Mouse (Mus musculus) liver, embryonic 14.5 days (tissue): ENCODE results near the gene Ubxn2a. TPM values are rescaled to one million over a fixed set of nuclear protein-coding genes. Genes with fewer than 3 reads are reported as not detected.

Experiments used
- ATAC-seq: fragments of 200-750 bp; cut with Nextera tagmentation; 2 replicates; pipeline ENCODE4 v1.8.0; 2017; ENCODE audit warnings: moderate number of reproducible peaks, mild to moderate bottlenecking, moderate library complexity; ENCODE audit not compliant: insufficient read depth
- DNase-seq, 3 experiments: peaks; one replicate each; pipeline ENCODE4 v3.0.0-alpha.2; 2012 to 2013; ENCODE audit warnings: low read depth in 3 of 3, low spot score in 3 of 3
- H3K27ac ChIP-seq: fragments of 300-500 bp; sonication (generic); 2 replicates; pipeline ENCODE4 v1.5.1; 2014; ENCODE audit warnings: moderate library complexity, mild to moderate bottlenecking, control low read depth, inconsistent platforms
- H3K27me3 ChIP-seq: fragments of 300-500 bp; sonication (generic); 2 replicates; pipeline ENCODE4 v1.6.1; 2014; ENCODE audit warnings: mild to moderate bottlenecking, low read length, moderate library complexity; ENCODE audit not compliant: control insufficient read depth, insufficient read depth
- H3K36me3 ChIP-seq: fragments of 300-500 bp; sonication (generic); replicated peaks from 2 replicates; pipeline ENCODE4 v1.6.1; 2014; ENCODE audit warnings: low read depth; ENCODE audit not compliant: control insufficient read depth, insufficient read depth
- H3K4me1 ChIP-seq, 2 experiments: fragments of 200-500 bp in 1 of 2; fragments of 300-500 bp in 1 of 2; sonication (generic) in 1 of 2; replicated peaks; 2 replicates each; pipeline ENCODE4 v1.6.1; 2012 to 2014; ENCODE audit warnings: antibody characterized with exemption in 1 of 2, inconsistent platforms in 1 of 2, low read length in 1 of 2; ENCODE audit not compliant: control insufficient read depth in 2 of 2, insufficient read depth in 2 of 2
- H3K4me2 ChIP-seq: fragments of 300-500 bp; sonication (generic); 2 replicates; pipeline ENCODE4 v1.6.1; 2014; ENCODE audit warnings: low read depth, mild to moderate bottlenecking, control low read depth, moderate library complexity
- H3K4me3 ChIP-seq, 2 experiments: fragments of 200-500 bp in 1 of 2; fragments of 300-500 bp in 1 of 2; sonication (generic) in 1 of 2; 2 replicates each; pipeline ENCODE4 v1.5.1; 2012 to 2014; ENCODE audit warnings: low read depth in 2 of 2, low read length in 2 of 2, mild to moderate bottlenecking in 2 of 2, control low read depth in 1 of 2, inconsistent platforms in 1 of 2, moderate library complexity in 1 of 2; ENCODE audit not compliant: insufficient read depth in 1 of 2
- H3K9ac ChIP-seq: fragments of 300-500 bp; sonication (generic); replicated peaks from 2 replicates; pipeline ENCODE4 v1.6.1; 2014; ENCODE audit warnings: mild to moderate bottlenecking, control low read depth, moderate library complexity
- H3K9me3 ChIP-seq: fragments of 300-500 bp; sonication (generic); 2 replicates; pipeline ENCODE4 v1.6.1; 2016; ENCODE audit warnings: low read length, mixed read lengths; ENCODE audit not compliant: control insufficient read depth
- CTCF ChIP-seq: IDR thresholded peaks from 2 replicates; pipeline ENCODE4 v1.5.1; 2016; ENCODE audit warnings: antibody characterized with exemption, low read depth, control low read depth
- EP300 ChIP-seq: IDR thresholded peaks from 2 replicates; pipeline ENCODE4 v1.6.1; 2016; ENCODE audit warnings: antibody characterized with exemption, low read depth
- WGBS: fragments of 180-500 bp; shearing (Covaris S2); extraction: QIAGEN DNeasy Blood & Tissue Kit; methylation state at CpG from one replicate; pipeline ENCODE4 v1.1.7; 2014; ENCODE audit not compliant: insufficient replicate concordance; 5-methylcytosine and 5-hydroxymethylcytosine counted together
- polyA plus RNA-seq, 2 experiments: library from polyadenylated mRNA; depleted of rRNA in 1 of 2; stranded (reverse) in 1 of 2; unstranded in 1 of 2; fragments of >200 nt; fragmentation: Nextera tagmentation in 1 of 2; extraction: Ambion mirVana in 1 of 2; gene quantifications; 2 replicates each; pipeline versions ENCODE4 v1.2.1 to v1.2.3; 2012 to 2014

Ubxn2a gene
- polyA plus RNA-seq, 2 experiments = 7.4 to 23.0 TPM

DNA sequence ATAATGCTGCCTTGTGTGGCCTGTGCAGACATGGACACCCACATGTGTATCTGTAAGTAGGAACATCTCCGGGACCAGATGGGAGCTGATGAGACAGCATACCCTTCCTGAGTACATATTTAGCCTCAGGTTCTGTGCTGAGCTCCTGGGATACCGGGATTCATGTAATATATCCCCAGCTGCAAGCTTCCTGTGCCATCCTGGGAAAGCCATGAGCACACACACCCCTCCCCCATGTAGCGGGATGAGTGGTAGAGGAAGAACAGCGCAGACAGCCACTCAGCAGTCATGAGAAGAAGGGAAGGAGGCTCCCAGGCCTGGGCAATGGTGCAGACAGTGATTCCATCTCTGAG, 43.2 kb downstream of the Ubxn2a start:
- Histone ChIP-seq H3K4me1 (peaks cover 0 to 2% of the 10 kb centered on the region in 2 experiments; a peak in 1 of 4 replicates), H3K9me3 (no peaks in the 10 kb centered on the region), H3K4me3 (no peak overlapping the region), H3K27me3 (no peaks in the 10 kb centered on the region), H3K4me2 (no peak overlapping the region), H3K36me3 (peaks cover 89% of the 10 kb centered on the region), H3K27ac (no peak overlapping the region), H3K9ac (no peak overlapping the region)
- 80% methylated on average over 4 of the region's 4 CpGs for WGBS
- no peak for ATAC-seq
- TF ChIP-seq EP300 (no peak), CTCF (no peak)
- DNase-seq = no peak

GRCm38 (mm10) chr12:4863654-4864337, 43.7 kb downstream of the Ubxn2a start:
- Histone ChIP-seq H3K27me3 (no peaks in the 10 kb centered on the region), H3K27ac (no peak overlapping the region), H3K4me2 (no peak overlapping the region), H3K36me3 (peaks cover 84% of the 10 kb centered on the region), H3K4me1 (peaks cover 0 to under 1% of the 10 kb centered on the region in 2 experiments; a peak in 1 of 4 replicates), H3K4me3 (no peak overlapping the region), H3K9ac (no peak overlapping the region), H3K9me3 (no peaks in the 10 kb centered on the region)
- ATAC-seq (no peak), DNase-seq (no peak)
- TF ChIP-seq CTCF (no peak), EP300 (no peak)
- WGBS = 87% methylated on average over 4 of the region's 4 CpGs

DNA sequence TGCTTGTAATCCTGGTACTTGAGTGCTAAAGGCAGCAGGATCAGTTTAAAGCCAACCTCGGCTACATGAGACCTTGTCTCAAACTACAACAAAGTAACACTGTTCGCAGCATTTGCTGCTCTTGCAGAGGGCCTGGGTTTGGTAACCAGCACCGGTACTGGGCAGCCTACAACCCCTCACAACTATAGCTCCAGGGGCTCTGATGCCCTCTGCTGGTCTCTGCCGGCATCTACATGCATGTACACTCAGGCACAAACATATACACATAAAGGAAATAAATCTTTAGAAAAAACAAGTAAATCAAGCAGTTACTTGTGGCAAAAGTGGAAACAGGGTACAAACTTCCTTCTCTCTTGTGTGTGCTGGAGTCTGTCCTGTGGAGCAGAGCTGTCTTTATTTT, 44.8 kb downstream of the Ubxn2a start:
- H3K36me3 ChIP-seq = peaks cover 73% of the 10 kb centered on the region

GRCm38 (mm10) chr12:4859241-4859914, 48.1 kb downstream of the Ubxn2a start:
- H3K9ac ChIP-seq = no peak overlapping the region
- WGBS = 26% methylated on average over 11 of the region's 11 CpGs
- H3K4me3 ChIP-seq = no peak overlapping the region
- no peaks in the 10 kb centered on the region for H3K27me3 ChIP-seq
- ATAC-seq (peak; percentile 31; the same call in 1 of the 2 replicates), DNase-seq (no peak)
- TF ChIP-seq EP300 (no peak), CTCF (no peak)
- no peak overlapping the region for H3K27ac ChIP-seq
- H3K4me2 ChIP-seq = no peak overlapping the region
- peaks cover 43% of the 10 kb centered on the region for H3K36me3 ChIP-seq
- H3K4me1 ChIP-seq = no peaks in the 10 kb centered on the region; a peak in 1 of 4 replicates
- no peaks in the 10 kb centered on the region for H3K9me3 ChIP-seq

More for the DNA sequence above, 44.8 kb downstream of the Ubxn2a start:
- Histone ChIP-seq H3K4me3 (no peak overlapping the region), H3K9ac (no peak overlapping the region), H3K4me1 (no peaks in the 10 kb centered on the region; a peak in 1 of 4 replicates), H3K27ac (no peak overlapping the region), H3K9me3 (no peaks in the 10 kb centered on the region), H3K27me3 (no peaks in the 10 kb centered on the region), H3K4me2 (no peak overlapping the region)
- ATAC-seq = no peak
- no peak for TF ChIP-seq EP300
- peak; percentile 80 for TF ChIP-seq CTCF
- no peak for DNase-seq
- WGBS = 89% methylated on average over 4 of the region's 4 CpGs

DNA sequence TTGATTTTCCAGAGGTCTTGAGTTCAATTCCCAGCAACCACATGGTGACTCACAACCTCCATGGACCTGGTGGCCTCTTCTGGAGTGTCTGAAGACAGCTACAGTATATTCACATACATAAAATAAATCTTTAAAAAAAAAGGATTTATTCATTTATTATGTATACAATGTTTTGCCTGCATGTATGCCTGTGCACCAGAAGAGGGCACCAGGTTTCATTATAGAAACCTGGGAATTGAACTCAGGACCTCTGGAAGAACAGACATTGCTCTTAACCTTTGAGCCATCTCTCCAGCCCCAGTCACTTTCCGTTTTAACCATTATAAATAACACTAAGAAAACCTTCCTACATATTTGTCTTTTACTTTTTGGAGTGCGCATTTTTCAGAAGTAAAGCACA, 50.7 kb downstream of the Ubxn2a start:
- H3K9ac ChIP-seq = no peak overlapping the region
- DNase-seq (no peak), ATAC-seq (no peak)
- TF ChIP-seq CTCF = peak; percentile 44; the same call in 1 of the 2 replicates
- no peak for TF ChIP-seq EP300
- H3K4me2 ChIP-seq = no peak overlapping the region
- no peak overlapping the region for H3K27ac ChIP-seq
- 88% methylated on average over 2 of the region's 2 CpGs for WGBS
- H3K9me3 ChIP-seq = no peaks in the 10 kb centered on the region
- H3K4me3 ChIP-seq = no peak overlapping the region
- H3K4me1 ChIP-seq = no peaks in the 10 kb centered on the region; a peak in 1 of 4 replicates
- H3K27me3 ChIP-seq = no peaks in the 10 kb centered on the region
- peaks cover 17% of the 10 kb centered on the region for H3K36me3 ChIP-seq
